ENCODE assay signal across 15 mouse cellular contexts in genomic region chr17:78241238-78241637, GRCm38 (mm10).
"Had no signal": no experiment of that assay in that cellular context is flagged by ENCODE, and none has a peak within 500 bp of the region (broad histone marks: within the 10 kb centered on the region; RNA-seq: fewer than 3 reads in every experiment).

No protein-coding gene starts in this region.

- ATAC-seq: midbrain, embryonic 13.5 days had no signal

- H3K27ac ChIP-seq: layer of hippocampus, adult 2 months; limb, embryonic 15.5 days; liver, embryonic 15.5 days; macrophage; midbrain, embryonic 13.5 days had no signal

- H3K36me3 ChIP-seq: liver, embryonic 15.5 days had no signal

- H3K4me2 ChIP-seq: limb, embryonic 15.5 days; liver, embryonic 15.5 days; lung, embryonic 14.5 days; midbrain, embryonic 13.5 days had no signal

- H3K4me3 ChIP-seq: layer of hippocampus, adult 2 months; limb, embryonic 15.5 days; liver, embryonic 15.5 days; midbrain, embryonic 13.5 days had no signal

- DNase-seq: kidney, adult 11 months; kidney, adult 9 months; kidney, postnatal 10 days; kidney, postnatal 4 days; left cerebral cortex, postnatal 4 days; lung, embryonic 14.5 days; lung, postnatal 10 days; right cerebral cortex, postnatal 25 days; thymus, adult 18-20 months; thymus, postnatal 14 days had no signal

- H3K9ac ChIP-seq: limb, embryonic 15.5 days; liver, embryonic 15.5 days; lung, embryonic 14.5 days; midbrain, embryonic 13.5 days had no signal

- H3K27me3 ChIP-seq: limb, embryonic 15.5 days; liver, embryonic 15.5 days; midbrain, embryonic 13.5 days had no signal

- H3K9me3 ChIP-seq: limb, embryonic 15.5 days; liver, embryonic 15.5 days; midbrain, embryonic 13.5 days had no signal
